Mouse (Mus musculus) T-helper 1 cell (primary cell): ENCODE results near the gene Sec13.

Experiments
- in situ Hi-C: fragments of 300-600 bp; cut with MboI, MseI; formaldehyde crosslinking; loops from one replicate; pipeline ENCODE4 v1.15.1; 2025; ENCODE audit warnings: high pct_unique_total_duplicates

The Sec13 gene

GRCm38 (mm10) chr6:113713389-113713788 lies 27.2 kb downstream of the Sec13 start:
- in situ Hi-C loops, result loop anchor here (10.0 kb wide), 1 partner anchor 2001 kb away; no protein-coding TSS in a partner anchor

- in situ Hi-C loops, result loop anchor here (10.0 kb wide), 1 partner anchor 2002 kb away; no protein-coding TSS in a partner anchor
Measured at GRCm38 (mm10) chr6:113712718-113713117, 27.8 kb downstream of the Sec13 start.

GRCm38 (mm10) chr6:113697222-113698205 lies 43.0 kb downstream of the Sec13 start:
- in situ Hi-C loops, result no loop called here

GRCm38 (mm10) chr6:113696582-113697221 lies 43.8 kb downstream of the Sec13 start, which contains the start of gene Tatdn2:
Tatdn2 (plus strand) TSS chr6:113697050.
- in situ Hi-C loops, result no loop called here

DNA sequence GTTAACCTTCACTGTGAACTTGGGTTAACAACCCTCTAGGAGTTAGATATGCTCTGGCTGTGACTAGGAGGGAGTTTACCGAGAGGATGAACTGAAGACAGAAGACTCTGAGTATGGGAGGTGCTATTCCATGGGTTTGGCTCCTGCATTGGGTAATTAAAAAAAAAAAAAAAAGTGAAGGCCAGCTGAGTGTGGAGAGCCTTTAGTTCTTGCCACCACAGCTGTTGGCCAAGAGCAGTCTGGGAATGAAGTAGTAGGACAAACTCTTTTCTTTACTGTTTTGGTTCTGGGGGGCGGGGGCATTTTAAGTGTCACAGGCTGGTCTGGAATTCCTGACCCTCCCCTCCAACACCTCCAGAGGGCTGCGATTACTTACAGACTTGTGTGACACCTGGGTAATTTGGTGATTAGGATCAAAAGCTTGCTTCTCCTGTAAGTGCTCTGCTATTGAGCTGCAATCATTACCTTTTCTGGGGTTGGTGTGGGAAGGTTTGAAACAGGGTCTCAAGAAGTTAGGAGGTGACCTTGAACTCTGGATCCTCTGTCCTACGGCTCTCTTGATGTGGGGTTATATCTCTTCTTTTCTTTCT lies 44.7 kb downstream of the Sec13 start:
- in situ Hi-C loops, result no loop called here

DNA sequence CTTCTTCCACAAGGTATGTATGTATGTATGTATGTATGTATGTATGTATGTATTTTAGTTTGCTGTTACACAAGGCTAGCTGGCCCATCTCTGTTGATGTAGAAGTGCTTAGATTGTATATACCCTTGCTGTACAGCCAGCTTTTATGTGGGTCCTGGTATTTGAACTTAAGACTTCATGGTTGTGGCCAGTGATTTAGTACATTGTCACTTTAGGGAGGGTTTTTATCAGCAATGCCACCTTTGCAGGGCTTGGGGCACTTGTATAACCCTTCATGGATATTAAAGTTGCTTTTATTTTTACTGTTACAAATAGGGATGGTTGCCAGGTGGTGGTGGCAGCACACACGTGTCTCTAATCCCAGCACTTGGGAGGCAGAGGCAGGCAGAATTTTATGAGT lies 45.3 kb downstream of the Sec13 start:
- in situ Hi-C loops, result no loop called here

- in situ Hi-C loops, result no loop called here
Measured at GRCm38 (mm10) chr6:113693377-113693776, 47.2 kb downstream of the Sec13 start.

DNA sequence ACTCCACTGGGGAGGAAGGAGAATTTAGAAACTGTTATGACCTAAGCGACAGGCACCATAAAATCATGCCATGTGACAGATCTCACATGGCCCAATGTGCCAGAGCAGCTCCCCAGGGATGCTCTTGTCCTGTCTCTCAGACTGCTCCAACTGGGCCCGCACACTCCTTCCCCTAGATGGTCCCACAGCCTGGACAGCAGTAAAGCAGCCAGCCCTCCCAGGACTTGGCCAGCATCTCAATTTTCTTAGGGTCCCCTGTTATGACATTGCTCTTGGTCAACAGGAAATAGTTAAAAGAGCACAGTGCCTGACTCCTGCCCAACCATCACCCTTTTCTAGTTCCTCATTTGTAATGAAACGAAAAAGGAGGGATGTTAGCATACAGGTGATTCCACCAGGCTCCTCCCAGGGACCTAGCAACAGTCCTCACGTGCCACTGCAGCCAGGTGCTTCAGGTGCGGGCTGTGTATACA lies 47.8 kb downstream of the Sec13 start:
- in situ Hi-C loops, result no loop called here

DNA sequence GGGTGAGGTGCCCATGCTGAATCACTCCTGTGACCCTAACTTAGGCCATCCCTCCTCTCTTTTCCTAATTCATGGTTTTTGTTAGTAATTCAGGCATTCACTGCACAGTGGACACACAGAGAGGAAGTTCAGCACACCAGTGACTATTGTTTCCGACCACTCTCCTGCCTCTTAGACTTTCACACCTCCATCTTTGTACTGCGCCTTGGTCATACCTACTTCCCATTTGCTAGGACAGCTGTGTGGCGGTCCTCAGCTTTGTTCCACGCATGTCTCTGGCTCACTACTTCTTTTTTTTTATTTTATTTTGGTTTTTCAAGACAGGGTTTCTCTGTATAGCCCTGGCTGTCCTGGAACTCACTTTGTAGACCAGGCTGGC lies 49.5 kb downstream of the Sec13 start:
- in situ Hi-C loops, result no loop called here

GRCm38 (mm10) chr6:113690400-113691083 lies 50.0 kb downstream of the Sec13 start:
- in situ Hi-C loops, result no loop called here

- in situ Hi-C loops, result no loop called here
Measured at GRCm38 (mm10) chr6:113690008-113690399, 50.5 kb downstream of the Sec13 start.

DNA sequence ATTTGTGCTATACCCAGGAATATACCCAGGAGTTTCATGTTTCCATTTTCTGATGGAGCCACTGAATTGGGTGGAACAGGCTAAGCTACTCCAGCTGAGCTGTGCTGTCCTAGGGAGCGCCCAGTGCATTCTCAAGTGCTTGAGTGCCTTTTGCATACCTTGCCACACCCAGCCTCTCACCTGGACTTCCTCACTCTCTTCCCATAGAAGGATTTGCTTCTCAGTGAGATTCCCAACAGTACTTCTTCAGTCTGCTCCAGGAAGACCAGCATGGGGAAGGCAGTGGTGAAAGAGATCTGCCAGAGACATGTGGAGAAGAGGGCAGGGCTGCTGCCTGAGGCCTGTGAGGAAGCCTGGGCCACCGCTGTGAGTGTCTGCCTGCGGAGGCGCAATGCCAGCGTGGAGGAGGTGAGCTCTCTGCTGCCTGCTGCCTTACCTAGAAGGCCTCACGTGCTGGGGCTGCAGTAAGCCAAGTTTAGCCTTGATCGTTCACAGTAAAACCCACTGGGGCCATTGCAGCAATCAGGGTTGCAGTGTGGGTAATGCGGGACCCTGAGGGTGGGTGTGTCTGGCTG lies 53.9 kb downstream of the Sec13 start:
- in situ Hi-C loops, result no loop called here

DNA sequence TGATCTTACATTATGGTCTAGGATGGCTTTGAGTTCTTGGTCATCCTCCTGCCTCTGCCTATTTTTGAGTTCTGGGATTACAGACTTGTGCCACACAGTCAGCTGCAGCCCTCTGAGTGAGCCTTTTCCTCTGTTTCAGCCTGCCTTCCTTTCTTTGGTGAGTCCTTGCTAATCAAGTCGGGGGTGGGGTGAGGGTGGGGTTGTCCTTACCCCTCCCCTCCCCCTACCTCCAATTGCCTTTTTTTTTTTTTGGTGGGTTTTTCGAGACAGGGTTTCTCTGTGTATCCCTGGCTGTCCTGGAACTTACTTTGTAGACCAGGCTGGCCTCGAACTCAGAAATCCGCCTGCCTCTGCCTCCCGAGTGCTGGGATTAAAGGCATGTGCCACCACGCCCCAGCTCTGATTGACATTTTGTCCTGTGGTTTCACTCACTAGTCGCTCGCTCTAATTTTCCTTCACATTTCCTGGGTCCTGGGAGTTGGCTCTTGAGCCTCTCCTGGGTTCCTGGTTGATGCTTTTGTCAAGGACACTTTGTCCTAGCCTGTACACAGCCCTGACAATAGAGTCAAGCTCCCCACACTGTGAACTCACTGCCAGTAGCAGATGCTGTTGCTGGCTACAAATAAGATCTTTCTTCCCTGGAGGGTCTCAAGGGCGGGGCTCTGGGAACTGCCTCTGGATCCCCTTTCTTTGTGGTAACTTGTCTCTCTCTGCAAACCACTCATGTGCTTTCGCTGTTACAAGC lies 57.3 kb downstream of the Sec13 start:
- in situ Hi-C loops, result no loop called here

DNA sequence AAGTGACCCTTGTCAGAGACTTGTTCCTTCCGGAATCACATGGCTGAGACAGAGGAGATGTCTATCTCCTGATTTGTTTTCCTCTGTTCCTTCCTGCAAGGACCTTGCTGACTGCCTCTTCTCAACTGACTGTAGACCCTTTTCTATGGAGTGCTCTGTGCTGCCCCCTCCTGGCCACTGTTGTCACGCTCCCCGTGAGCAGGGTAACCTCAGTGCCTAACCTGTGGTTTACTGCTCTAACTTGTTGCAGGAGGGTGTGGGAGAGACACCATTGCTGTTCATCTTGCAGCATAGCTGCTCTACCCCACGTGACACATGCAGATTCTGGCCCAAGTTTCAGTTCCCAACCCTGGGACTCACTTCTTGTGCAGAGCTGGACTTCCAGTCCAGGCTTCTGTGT lies 59.3 kb downstream of the Sec13 start:
- in situ Hi-C loops, result no loop called here

GRCm38 (mm10) chr6:113679993-113680566 lies 60.5 kb downstream of the Sec13 start:
- in situ Hi-C loops, result loop anchor here (5.0 kb wide), 1 partner anchor 43 kb away; the partner anchor contains the start of gene Irak2

DNA sequence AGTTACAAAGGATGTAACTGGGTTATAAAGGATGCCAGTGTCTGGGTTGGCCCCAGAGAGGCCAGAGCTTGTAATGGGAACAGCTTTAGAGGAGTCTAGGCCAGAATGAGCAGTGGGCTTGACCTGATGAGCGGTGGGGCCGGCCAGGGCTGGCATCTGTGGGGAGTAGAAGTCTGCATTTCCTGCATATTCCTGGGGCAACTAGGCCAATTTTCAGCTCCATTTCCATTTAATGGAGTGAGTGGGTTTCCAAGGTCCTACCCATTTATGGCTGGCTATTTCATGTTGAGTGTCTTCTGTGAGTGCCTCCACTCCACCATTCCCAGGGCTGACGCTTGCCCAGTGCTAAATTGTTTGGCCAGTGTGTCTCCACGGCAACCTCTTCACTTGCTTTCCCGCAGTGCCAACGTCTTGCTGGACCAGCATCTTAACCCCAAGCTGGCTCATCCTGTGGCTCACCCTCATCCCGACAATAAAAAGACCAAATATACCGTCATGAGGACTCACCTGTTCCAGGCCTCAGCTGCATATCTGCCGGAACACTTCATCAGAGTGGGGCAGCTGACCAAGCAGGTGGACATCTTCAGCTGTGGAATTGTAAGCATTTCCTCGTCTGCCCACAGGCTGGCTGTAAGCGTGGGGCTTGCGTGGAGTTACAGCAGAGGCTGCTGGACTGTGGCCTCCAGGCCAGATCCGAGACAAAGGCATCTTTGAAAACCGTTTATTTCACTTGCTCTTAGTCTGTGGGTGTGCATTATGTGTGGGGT lies 62.1 kb downstream of the Sec13 start:
- in situ Hi-C loops, result loop anchor here (5.0 kb wide), 1 partner anchor 41 kb away; the partner anchor contains the start of gene Irak2
